Mouse (Mus musculus) c-Kit-positive CD71-positive TER-119-positive erythroid progenitor cells, embryonic 14.5 days (primary cell): ENCODE results near the gene Raet1e.
"Not testable (repeated sequence)": the region's sequence is repeated elsewhere in the genome, so short reads cannot be mapped to it uniquely, and the experiment has no call there.

Experiments
- DNase-seq: peaks from one replicate; pipeline ENCODE4 v3.0.0-alpha.2; 2013; ENCODE audit warnings: low spot score

Raet1e gene

DNA sequence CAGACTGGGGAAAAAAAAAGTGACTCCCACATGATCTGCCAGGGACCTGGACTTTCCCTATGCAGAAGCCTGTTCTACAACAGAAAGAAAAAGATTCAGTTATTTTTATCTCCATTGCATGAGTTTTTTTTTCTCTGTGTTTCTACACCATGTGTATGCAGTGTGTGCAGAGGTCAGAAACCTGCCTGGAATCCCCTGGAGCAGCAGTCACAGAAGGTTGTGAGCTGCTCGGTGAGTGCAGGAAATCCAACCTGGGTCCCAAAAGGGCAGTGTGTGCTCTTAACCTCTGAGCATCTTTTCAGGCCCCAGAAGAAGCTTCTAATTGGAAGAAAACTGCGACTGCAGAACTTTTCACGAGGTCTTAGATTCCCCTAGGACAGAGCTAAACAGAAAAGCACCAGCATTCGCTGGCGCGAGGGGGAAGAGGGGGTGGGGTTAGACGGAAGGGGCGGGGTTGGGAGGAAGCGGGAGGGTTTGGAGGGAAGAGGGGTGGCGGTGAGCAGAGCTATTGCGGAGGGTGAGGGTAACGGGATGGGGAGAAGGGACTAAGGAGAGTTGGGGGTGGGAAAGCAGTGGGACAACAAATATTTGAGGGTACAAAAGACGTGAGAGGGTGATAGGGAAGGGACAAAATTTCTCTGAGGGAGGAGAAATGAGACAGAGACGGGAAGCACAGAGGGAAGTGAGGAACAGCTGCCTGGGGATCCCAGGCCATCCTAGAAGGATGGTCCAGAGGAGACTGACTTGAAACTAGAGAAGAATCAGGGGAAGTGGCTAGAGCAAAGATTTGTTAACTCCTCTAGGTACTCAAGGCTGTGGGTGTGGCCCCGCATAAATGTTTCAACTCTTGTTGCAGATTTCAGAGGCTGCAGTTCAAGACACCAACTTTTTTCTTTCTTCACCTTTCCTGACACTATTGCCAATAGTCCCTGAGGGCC, 203.3 kb downstream of the Raet1e start:
- not testable (repeated sequence) for DNase-seq

GRCm38 (mm10) chr10:22362466-22362865, 204.1 kb downstream of the Raet1e start:
- DNase-seq: not testable (repeated sequence)

DNA sequence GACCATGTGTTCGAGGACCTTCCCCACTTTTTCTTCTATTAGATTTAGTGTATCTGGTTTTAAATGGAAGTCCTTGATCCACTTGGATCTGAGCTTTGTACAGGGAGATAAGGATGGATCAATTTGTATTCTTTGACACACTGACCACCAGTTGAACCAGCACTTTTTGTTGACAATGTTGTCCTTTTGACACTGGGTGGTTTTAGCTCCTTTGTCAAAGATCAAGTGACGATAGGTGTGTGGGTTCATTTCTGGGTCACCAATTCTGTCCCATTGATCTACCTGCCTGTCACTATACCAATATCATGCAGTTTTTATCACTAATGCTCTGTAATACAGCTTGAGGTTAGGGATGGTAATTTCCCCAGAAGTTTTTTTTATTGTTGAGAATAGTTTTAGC, 206.5 kb downstream of the Raet1e start:
- not testable (repeated sequence) for DNase-seq

DNA sequence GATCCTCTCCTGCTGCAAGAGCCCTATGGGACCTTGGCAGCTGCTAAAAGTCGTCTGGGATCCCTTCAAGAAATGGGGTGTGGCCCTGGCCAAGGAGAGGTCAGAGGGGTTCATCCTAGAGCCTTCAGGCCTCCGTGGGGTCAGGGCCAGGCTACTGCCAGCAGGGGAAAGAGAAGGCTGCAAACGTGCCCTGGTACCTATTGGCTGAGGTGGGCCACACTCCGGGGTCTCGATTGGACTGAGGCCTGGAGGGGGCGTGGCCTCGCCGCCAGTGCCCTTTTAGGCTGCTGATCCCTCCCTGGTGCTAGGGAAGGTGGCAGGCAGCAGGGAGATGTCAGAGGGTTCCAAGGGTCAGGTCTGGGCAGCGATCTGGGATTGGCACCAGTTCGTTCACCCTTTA, 222.9 kb downstream of the Raet1e start:
- DNase-seq: not testable (repeated sequence)

GRCm38 (mm10) chr10:22390146-22390545, 231.8 kb downstream of the Raet1e start:
- not testable (repeated sequence) for DNase-seq

- not testable (repeated sequence) for DNase-seq
These were observed 233.2 kb downstream of the Raet1e start for GRCm38 (mm10) chr10:22391616-22392015.

DNA sequence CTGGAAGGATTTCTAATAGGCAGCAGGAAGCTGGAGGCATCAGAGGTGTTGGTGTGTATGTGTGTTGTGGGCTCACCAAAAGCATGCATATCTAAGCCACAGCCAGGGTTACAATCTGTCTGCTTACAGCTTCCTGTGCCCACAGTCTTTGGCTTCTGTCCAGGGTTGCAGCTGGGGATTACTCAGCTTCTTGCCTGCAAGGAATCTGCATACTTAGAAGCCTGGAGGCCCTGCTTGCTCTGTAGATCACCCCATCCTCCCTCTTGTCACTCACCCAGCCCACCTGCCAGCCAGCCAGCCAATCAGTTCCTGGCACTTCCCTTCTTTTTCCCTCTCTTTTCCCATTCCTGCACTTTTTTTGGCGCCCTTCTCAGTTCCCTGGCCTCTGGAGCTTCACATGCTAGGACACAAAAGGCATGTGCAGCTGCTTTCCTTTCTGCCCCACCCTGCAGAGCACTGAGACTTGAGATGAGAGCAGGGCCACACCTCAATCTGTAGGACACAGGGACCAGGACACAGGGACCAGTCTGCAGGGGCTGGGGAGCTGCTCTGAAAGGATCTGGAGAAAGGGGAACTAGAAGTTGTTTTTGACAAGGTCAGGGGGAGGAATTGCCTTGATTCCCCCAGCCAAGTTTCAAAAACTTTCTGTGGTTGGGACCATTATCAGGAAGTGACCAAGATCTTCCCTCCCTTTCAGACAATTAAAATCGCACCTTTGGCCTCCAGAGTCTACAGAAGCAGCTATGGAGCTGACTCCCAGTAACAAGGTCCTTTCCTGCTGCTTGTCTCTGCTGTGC, 234.9 kb downstream of the Raet1e start:
- DNase-seq: not testable (repeated sequence)

GRCm38 (mm10) chr10:22396680-22397079, 238.3 kb downstream of the Raet1e start:
- not testable (repeated sequence) for DNase-seq

DNA sequence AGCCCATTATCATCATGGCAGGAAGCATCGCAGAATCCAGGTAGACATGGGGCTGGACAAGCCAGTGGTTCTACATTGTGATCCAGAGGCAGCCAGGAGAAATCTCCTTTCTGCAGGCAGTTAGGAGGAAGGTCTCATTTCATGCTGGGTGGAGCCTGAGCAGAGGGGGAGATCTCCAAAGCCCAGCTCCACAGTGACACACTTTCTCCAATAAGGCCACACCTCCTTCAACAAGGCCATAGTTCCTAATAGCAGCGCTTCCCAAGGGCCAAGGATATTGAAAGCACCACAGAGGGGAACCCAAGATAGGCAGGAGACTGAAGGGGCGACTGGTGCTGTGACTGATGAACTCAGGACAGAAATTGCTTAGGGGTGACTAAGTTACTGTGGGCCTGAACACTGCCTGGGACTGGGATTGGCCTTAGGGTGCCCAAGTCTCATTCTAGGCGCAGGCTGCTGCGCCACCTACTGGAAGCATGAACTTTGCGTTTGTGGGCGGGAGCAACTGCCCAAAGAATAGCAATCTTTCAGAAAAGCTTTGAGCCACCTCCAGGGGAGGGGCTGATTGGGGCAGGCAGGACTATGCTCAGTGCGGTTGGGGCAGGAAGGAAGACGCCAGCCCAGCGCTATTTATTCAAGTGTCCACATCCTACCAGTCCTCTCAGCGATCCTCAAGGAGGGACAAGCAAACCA, 244.0 kb downstream of the Raet1e start:
- DNase-seq: not testable (repeated sequence)

DNA sequence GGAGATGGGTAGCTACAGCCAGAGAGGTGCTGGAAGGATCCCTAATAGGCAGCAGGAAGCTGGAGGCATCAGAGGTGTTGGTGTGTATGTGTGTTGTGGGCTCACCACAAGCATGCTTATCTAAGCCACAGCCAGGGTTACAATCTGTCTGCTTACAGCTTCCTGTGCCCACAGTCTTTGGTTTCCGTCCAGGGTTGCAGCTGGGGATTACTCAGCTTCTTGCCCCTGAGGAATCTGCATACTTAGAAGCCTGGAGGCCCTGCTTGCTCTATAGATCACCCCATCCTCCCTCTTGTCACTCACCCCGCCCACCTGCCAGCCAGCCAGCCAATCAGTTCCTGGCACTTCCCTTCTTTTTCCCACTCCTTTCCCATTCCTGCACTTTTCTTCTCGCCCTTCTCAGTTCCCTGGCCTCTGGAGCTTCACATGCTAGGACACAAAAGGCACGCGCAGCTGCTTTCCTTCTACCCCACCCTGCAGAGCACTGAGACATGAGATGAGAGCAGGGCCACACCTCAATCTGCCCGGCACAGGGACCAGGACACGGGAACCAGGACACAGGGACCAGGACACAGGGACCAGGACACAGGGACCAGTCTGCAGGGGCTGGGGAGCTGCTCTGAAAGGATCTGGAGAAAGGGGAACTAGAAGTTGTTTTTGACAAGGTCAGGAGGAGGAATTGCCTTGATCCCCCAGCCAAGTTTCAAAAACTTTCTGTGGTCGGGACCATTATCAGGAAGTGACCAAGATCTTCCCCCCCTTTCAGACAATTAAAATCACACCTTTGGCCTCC, 255.5 kb downstream of the Raet1e start:
- not testable (repeated sequence) for DNase-seq
